Mouse (Mus musculus): Measurements from ENCODE around the gene Agfg1.

The Agfg1 gene

GRCm38 (mm10) chr1:82839296-82839613 lies at the start of gene Agfg1:
Agfg1 (plus strand) TSS chr1:82839483.
- DNase-seq (ENCODE audit: low spot score in 2 of 2), result peak; percentile 85 to 92

DNA sequence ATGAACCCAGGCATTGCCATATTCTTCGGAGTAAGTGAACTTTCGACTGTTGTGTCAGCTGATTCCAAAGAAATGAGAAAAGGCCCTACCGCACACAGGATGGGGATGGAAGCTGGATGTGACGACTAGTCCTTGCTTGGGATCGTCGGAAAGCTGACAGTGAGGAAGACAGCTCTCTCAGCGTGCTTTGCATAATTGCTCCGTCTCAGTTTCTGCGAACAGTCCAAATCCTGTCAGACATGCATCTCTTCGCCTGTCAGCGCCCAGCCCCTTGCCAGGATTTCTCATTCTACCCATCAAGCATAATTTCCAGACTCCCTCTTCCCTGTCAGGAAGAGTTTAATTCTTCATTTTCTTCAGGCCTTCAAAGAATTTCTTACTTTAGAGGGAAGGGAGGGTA lies 48.2 kb upstream of the Agfg1 start:
- DNase-seq (ENCODE audit: low spot score in 2 of 2), result no peak

DNA sequence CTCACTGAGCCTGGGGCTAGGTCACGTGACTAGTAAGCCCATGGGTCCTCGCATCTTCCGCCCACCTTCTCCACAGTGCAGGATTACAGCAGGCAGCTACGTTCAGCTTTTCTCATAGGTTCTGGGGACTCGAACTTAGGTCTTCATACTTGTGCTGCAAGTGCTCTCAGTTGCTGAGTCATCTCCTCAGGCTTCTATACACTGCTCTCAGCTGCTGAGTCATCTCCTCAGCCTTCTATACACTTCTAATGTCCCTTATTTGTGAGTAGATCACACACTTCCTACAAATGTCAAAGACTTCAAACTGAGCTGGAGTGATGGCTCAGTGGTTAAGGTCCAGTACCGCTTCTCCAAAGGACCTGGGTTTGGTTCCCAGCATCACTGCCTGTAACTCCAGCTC lies 47.0 kb upstream of the Agfg1 start:
- DNase-seq (ENCODE audit: low spot score in 2 of 2), result no peak

- no peak for DNase-seq (ENCODE audit: low spot score in 2 of 2)
Measured at GRCm38 (mm10) chr1:82793110-82793509, 46.2 kb upstream of the Agfg1 start.

- peak in 1 of 2 experiments; percentile 54 for DNase-seq (ENCODE audit: low spot score in 2 of 2)
Measured at GRCm38 (mm10) chr1:82793986-82794385, 45.3 kb upstream of the Agfg1 start.

GRCm38 (mm10) chr1:82795211-82795610 lies 44.1 kb upstream of the Agfg1 start:
- no peak for DNase-seq (ENCODE audit: low spot score in 2 of 2)

DNA sequence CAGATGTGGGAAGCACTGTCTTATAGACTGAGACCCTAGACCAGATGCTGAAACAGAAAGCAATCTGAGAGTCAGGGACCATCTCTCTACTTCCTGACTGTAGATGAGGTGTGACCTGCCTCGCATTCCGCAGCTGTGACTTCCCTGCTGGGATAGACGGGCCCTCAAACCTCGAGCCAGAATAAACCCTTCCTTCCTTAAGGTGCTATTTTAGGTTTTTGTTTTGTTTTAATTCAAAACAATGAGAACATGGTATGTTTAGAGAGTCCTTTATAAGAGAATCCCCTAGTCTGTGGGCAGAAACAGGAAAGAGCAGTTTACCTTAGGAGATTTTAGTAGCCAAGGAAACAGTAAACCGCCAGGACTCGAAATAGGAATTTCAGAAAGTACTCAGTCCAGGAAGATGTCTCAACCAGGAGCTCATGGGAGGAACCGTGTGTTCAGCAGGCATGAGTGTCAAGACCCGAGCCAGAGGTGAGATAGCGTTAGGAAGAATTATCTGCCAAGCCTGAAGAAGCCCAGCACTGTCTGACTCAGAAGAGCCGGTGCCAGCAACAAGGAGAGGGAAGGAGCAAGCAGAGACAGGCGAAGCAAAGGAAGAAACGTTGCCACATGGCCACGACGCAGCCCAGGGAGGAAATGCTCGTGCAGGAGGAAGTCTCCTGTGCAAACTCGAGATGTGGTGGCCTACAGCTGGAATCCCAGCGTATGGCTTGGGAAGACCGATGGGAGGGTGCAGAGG lies 43.4 kb upstream of the Agfg1 start:
- DNase-seq (ENCODE audit: low spot score in 2 of 2), result no peak

- DNase-seq (ENCODE audit: low spot score in 2 of 2), result no peak
Measured at GRCm38 (mm10) chr1:82797088-82797487, 42.2 kb upstream of the Agfg1 start.

- no peak for DNase-seq (ENCODE audit: low spot score in 2 of 2)
Measured at GRCm38 (mm10) chr1:82798304-82798703, 41.0 kb upstream of the Agfg1 start.

DNA sequence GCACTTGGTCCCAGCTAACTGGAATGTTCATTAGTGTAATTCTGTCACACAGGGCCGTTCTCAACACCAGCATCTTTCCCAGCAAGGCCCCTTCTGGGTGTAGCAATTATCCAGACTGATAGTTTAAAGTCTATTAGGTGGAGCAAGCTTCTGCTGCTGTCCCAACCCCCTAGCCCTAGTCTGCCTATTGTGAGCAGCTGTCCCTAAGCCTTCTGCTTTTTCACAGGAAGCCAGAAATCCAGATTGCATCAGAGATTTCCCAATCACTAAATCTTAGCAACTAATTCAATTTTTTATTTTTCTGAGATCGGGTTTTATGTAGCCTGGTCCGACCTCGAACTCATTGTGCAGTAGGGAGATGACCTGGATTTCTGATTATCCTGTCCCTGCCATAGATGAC lies 40.4 kb upstream of the Agfg1 start:
- DNase-seq (ENCODE audit: low spot score in 2 of 2), result no peak

DNA sequence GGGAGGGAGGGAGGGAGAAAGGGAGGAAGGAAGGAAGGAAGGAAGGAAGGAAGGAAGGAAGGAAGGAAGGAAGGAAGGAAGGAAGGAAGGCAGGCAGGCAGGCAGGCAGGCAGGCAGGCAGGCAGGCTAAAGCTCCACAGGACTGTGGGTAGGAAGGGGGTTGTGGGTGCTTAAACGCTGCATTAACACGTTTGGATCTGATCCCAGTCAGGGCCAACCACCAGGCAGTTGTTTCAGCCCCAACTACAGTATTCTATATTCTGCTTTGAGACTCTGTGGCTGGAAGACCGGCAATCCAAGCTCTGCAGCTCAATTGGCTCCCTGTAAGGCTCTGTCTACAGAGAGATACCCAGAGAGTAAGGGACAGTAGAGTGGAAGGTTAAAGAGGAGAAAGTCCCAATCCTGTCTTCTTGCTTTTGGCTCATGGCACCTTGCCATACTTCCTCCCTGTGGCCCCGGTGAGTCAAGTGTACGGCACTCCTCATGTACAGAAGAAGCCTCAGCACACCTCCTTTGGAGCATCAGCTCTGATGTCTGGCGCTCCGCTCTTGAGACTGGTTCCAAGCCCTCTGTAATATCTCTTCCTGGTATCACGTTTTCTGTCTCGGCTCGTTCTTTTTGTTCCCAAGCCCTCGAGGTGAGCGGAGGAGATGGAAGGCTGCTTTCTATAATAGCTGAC lies 38.0 kb upstream of the Agfg1 start:
- DNase-seq (ENCODE audit: low spot score in 2 of 2), result no peak

- no peak for DNase-seq (ENCODE audit: low spot score in 2 of 2)
Measured at GRCm38 (mm10) chr1:82803608-82804007, 35.7 kb upstream of the Agfg1 start.

GRCm38 (mm10) chr1:82804059-82804458 lies 35.2 kb upstream of the Agfg1 start:
- DNase-seq (ENCODE audit: low spot score in 2 of 2), result no peak

DNA sequence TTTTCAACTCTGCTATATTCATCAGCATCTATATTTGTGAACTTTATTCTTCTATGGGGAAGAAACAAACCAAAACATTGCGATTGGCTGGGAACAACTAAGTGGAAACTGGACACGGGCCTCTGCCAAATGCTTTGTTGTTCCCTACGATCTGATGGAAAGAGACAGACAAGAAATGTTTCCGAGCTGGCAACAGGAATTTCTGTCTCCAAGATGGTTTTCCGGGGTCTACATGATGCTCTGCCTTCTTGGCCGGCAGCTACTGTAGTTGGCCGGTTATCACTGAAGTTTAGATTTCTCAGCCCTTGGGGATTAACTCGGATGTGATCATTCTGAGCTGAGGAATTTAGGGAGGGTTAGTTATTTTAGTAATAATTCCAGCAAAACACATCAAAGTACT lies 32.9 kb upstream of the Agfg1 start:
- no peak for DNase-seq (ENCODE audit: low spot score in 2 of 2)

DNA sequence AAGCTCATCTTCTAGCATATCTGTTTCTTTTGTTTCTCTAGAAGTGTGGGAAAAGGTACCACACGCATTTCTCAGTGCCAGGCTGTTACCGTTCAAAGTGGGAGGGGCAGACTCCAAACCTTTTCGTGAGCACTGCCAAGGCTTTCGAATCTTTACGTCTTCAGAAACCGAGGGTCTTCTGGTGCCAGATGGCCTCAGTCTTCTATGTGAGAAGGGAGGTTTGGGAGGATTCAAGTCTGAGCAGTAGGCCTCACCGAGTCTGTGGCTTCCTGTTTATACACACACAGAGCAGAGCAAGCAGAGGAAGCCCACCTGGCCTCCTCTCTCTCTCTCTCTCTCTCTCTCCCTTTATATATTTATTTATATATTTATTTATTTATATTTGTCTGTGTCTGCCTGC lies 32.1 kb upstream of the Agfg1 start:
- DNase-seq (ENCODE audit: low spot score in 2 of 2), result no peak

GRCm38 (mm10) chr1:82808564-82808963 lies 30.7 kb upstream of the Agfg1 start:
- no peak for DNase-seq (ENCODE audit: low spot score in 2 of 2)

- no peak for DNase-seq (ENCODE audit: low spot score in 2 of 2)
Measured at GRCm38 (mm10) chr1:82811766-82812165, 27.5 kb upstream of the Agfg1 start.

- DNase-seq (ENCODE audit: low spot score in 2 of 2), result no peak
Measured at GRCm38 (mm10) chr1:82815941-82816716, 23.2 kb upstream of the Agfg1 start.

GRCm38 (mm10) chr1:82819366-82819765 lies 19.9 kb upstream of the Agfg1 start:
- no peak for DNase-seq (ENCODE audit: low spot score in 2 of 2)

DNA sequence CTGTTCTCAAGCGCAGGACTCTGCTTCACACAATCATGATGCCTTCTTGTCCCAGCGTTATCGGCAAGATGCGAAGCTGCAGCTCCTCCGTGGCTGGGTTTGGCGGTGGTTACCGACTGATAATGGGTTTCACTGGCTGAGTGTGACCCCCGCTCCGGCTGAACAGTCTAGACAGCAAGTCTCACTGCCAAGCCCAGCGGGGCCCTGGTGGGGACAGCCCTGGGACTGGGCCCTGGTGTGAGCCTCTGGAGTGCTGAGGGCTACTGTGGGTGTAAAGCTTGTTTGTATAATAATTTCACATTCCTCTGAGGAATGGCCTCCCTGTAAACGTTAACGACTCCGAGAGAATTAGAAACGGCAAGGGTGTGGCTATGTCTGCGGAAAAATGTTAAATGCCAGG lies 19.1 kb upstream of the Agfg1 start:
- no peak for DNase-seq (ENCODE audit: low spot score in 2 of 2)

GRCm38 (mm10) chr1:82820626-82821186 lies 18.6 kb upstream of the Agfg1 start:
- DNase-seq (ENCODE audit: low spot score in 2 of 2), result no peak

DNA sequence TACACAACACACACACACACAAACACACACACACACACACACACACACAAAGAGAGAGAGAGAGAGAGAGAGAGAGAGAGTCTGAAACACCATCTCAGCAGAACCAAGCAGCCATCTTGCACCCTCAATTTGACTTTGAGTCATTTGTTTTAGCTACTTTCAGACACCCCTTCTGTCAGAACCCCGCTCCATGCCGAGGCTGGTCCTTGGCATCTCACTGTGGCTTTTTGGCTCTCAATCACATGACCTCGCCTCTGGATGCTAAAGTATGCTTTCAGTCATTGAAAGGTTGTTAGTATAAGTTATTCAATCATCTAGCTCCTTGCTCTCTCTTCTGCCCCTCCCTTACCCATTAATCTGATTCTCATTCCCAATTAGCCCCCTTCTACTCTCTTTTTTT lies 17.4 kb upstream of the Agfg1 start:
- no peak for DNase-seq (ENCODE audit: low spot score in 2 of 2)

DNA sequence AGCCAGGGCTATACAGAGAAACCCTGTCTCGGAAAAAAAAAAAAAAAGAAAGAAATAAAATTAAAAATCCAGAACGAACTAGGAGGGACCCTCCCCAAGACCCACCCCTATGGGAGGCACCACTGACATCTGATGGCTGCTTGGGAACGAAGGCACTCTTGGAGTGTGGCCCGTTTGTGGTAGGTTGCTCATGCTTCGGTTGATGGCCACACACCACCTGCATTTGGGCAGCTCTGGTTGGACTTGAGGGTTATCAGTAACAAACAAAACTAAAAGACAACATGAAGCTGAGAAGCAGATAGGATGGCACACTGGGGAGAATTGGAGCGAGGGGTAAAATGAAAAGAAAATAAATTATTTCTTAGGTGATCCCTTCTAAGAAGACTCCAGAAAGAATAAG lies 15.1 kb upstream of the Agfg1 start:
- DNase-seq (ENCODE audit: low spot score in 2 of 2), result no peak
